Mouse (Mus musculus): ENCODE data around the gene Trp53. TPM values are rescaled to one million over a fixed set of nuclear protein-coding genes. Genes with fewer than 3 reads are reported as not detected.
"Not testable (repeated sequence)": the region's sequence is repeated elsewhere in the genome, so short reads cannot be mapped to it uniquely, and the experiment has no call there.

The Trp53 gene
- polyA plus RNA-seq, 1 experiment from 2014 or later = 120 TPM

DNA sequence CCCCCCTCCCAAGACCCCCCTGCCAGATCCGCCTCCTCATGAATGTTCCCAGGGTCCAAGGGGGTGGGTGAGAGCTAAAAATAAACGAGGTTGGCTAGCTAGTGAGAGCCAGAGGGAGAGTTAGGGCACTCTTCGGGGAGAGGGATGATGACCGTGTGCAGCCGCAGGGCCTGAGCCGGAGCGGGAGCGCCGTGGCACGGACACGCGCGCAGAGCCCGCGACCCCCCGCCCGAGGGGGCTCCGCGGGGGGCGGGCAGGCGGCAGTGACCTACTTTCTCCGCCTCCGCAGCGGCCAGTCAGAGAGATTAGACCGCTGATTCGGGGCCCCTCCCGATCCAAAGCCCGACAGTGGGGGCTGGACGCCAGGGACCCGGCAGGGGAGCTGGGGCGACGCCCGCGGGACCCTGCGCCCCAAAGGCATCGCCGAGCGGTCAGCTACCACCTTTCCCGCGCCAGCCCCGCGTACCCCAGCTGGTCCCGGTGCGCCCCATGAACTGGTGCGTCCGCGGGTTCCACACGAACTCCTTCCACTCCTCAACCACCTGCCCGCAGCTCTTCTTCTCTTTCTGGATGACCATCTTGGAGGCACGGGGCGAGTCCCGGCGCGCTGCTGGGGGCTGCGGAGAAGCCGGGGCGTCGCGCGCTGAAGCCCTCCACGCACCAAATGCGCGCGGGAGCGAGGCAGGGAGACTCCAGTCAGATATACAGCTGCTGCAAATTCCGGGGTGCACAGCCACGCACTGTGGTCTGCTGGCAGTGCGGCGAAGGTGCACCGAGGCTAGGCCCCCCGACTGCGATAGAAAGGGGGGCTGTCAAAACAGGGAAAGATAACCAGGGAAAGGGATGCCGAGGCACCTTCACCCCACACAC, 24.9 kb downstream of the Trp53 start:
- Histone ChIP-seq H3K4me1 (peaks cover 32% of the 10 kb centered on the region), H3K4me3 (peak overlapping the region; percentile 59), H3K36me3 (no peaks in the 10 kb centered on the region), H3K9ac (peak overlapping the region; percentile 77), H3K27ac (no peak overlapping the region), H3K27me3 (replicated peaks) (peaks cover 8% of the 10 kb centered on the region; the same call in 1 of the 2 replicates), H3K4me2 (replicated peaks) (peak overlapping the region; percentile 100), H3K9me3 (no peaks in the 10 kb centered on the region)
- peak; percentile 58 for ATAC-seq (ENCODE audit: low FRiP score, low read depth)
- under 1% methylated on average over 73 of the region's 73 CpGs for WGBS

GRCm38 (mm10) chr11:69605726-69606490, 25.7 kb downstream of the Trp53 start, which contains the start of gene Atp1b2:
Gene Atp1b2 (minus strand): TSS chr11:69605942.
- Histone ChIP-seq H3K4me1 (peaks cover 24% of the 10 kb centered on the region), H3K27me3 (replicated peaks) (peaks cover 8% of the 10 kb centered on the region; the same call in 1 of the 2 replicates), H3K9me3 (no peaks in the 10 kb centered on the region), H3K27ac (no peak within 1 kb of the TSS), H3K36me3 (no peaks in the 10 kb centered on the region), H3K4me3 (peak within 1 kb of the TSS; percentile 59), H3K9ac (peak within 1 kb of the TSS; percentile 77), H3K4me2 (replicated peaks) (peak within 1 kb of the TSS; percentile 100)
- peak; percentile 81 for ATAC-seq (ENCODE audit: low FRiP score, low read depth)
- 3% methylated on average over 32 of the region's 32 CpGs for WGBS

DNA sequence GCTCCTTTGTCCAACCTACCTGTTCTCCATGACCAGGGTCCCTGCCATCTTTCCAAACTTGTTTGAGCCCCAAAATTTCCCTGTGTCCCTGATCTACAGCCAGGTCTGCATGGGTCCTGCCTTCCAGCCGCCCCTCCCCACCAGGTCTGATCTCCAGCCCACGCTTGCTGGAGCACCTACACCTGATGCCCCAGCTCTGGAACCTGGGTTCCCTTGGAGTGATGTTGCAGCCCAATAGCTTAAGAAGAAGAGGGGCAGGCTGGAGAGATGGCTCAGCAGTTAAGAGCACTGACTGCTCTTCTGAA, 26.3 kb downstream of the Trp53 start:
- H3K4me2 ChIP-seq (replicated peaks) = peak overlapping the region; percentile 100
- 63% methylated on average over 2 of the region's 2 CpGs for WGBS
- no peak overlapping the region for H3K9ac ChIP-seq
- no peaks in the 10 kb centered on the region for H3K36me3 ChIP-seq
- no peaks in the 10 kb centered on the region for H3K9me3 ChIP-seq
- ATAC-seq (ENCODE audit: low FRiP score, low read depth) = no peak
- H3K4me1 ChIP-seq = peaks cover 22% of the 10 kb centered on the region
- peak overlapping the region; percentile 59; the same call in 1 of the 2 replicates for H3K4me3 ChIP-seq
- H3K27ac ChIP-seq = no peak overlapping the region
- H3K27me3 ChIP-seq (replicated peaks) = peaks cover 8% of the 10 kb centered on the region; the same call in 1 of the 2 replicates

DNA sequence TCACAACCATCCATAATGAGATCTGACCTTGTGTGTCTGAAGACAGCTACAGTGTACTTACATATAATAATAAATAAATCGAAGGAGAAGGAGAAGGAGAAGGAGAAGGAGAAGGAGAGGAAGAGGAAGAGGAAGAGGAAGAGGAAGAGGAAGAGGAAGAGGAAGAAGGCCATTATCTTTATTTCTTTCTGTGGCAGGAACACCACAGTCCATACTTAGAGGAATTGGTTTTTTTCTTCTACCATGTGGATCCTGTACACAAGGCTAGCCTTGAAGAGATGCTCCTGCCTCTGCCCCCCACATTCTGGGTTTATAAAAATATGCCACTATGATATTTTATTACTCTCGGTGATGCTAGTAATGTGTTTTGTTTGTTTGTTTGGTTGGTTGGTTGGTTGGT, 26.7 kb downstream of the Trp53 start:
- H3K27ac ChIP-seq = no peak overlapping the region
- H3K4me1 ChIP-seq = peaks cover 22% of the 10 kb centered on the region
- H3K9me3 ChIP-seq = no peaks in the 10 kb centered on the region
- peaks cover 8% of the 10 kb centered on the region; the same call in 1 of the 2 replicates for H3K27me3 ChIP-seq (replicated peaks)
- no peak overlapping the region for H3K9ac ChIP-seq
- H3K36me3 ChIP-seq = no peaks in the 10 kb centered on the region
- ATAC-seq (ENCODE audit: low FRiP score, low read depth) = no peak
- no peak overlapping the region for H3K4me3 ChIP-seq
- WGBS = 84% methylated on average over 2 of the region's 2 CpGs
- H3K4me2 ChIP-seq (replicated peaks) = peak overlapping the region; percentile 100

- no peak overlapping the region for H3K27ac ChIP-seq
- H3K27me3 ChIP-seq (replicated peaks) = peaks cover 9% of the 10 kb centered on the region; the same call in 1 of the 2 replicates
- peaks cover 25% of the 10 kb centered on the region for H3K4me1 ChIP-seq
- no peak overlapping the region for H3K9ac ChIP-seq
- H3K9me3 ChIP-seq = no peaks in the 10 kb centered on the region
- no peak for ATAC-seq (ENCODE audit: low FRiP score, low read depth)
- H3K4me3 ChIP-seq = no peak overlapping the region
- 83% methylated on average over 3 of the region's 3 CpGs for WGBS
- no peaks in the 10 kb centered on the region for H3K36me3 ChIP-seq
- H3K4me2 ChIP-seq (replicated peaks) = no peak overlapping the region
Observed at GRCm38 (mm10) chr11:69608525-69608924, 28.4 kb downstream of the Trp53 start.

DNA sequence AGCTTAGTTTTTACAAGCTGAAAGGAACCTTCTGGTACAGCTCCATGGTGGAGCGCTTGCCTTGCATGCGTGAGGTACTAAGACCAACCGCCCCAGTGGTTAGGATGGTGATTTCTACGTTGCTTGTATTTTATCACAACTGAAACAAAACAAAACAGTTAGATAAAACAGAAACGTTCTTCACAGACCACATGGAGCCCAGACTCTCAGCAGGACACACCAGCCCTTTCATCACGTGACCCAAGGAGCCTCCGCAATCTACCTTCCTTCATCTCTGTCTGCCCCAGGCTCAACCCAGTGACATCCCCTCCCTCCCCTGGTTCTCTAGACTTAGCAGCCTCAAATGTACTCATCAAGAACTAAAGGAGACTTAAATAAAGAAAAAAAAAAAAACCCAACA, 29.3 kb downstream of the Trp53 start:
- Histone ChIP-seq H3K36me3 (no peaks in the 10 kb centered on the region), H3K9me3 (no peaks in the 10 kb centered on the region), H3K27ac (no peak overlapping the region), H3K4me2 (replicated peaks) (no peak overlapping the region), H3K9ac (no peak overlapping the region), H3K4me3 (no peak overlapping the region), H3K4me1 (peaks cover 23% of the 10 kb centered on the region), H3K27me3 (replicated peaks) (peaks cover 9% of the 10 kb centered on the region; the same call in 1 of the 2 replicates)
- ATAC-seq (ENCODE audit: low FRiP score, low read depth) = no peak
- 61% methylated on average over 7 of the region's 7 CpGs for WGBS

DNA sequence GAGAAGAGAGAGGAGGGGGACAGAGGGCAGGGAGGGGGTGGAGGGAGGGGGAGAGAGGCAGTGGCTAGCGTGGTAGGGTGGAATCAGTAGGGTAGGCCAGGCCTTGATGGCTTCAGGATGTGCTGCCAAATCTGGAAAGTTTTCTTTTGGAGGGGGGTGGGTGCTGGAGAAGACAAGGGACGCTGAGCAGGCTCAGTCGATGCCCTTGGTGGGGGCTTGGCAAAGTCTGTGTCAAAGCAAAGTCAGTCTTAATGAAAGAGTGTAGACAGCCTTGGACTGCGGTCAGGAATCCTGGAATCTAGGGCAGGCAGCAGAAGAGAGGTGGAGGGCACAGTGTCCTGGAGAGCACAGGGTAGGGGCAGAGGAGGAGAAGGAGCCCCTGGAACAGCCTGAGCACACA, 30.7 kb downstream of the Trp53 start:
- 0 out of 2 replicates have a peak, but pooled peaks cover 11% of the 10 kb centered on the region for H3K4me1 ChIP-seq
- H3K9me3 ChIP-seq = no peaks in the 10 kb centered on the region
- WGBS = 73% methylated on average over 4 of the region's 4 CpGs
- no peak overlapping the region for H3K4me3 ChIP-seq
- H3K9ac ChIP-seq = no peak overlapping the region
- ATAC-seq (ENCODE audit: low FRiP score, low read depth) = no peak
- H3K27ac ChIP-seq = no peak overlapping the region
- H3K36me3 ChIP-seq = no peaks in the 10 kb centered on the region
- peaks cover 11% of the 10 kb centered on the region; the same call in 1 of the 2 replicates for H3K27me3 ChIP-seq (replicated peaks)
- no peak overlapping the region for H3K4me2 ChIP-seq (replicated peaks)

DNA sequence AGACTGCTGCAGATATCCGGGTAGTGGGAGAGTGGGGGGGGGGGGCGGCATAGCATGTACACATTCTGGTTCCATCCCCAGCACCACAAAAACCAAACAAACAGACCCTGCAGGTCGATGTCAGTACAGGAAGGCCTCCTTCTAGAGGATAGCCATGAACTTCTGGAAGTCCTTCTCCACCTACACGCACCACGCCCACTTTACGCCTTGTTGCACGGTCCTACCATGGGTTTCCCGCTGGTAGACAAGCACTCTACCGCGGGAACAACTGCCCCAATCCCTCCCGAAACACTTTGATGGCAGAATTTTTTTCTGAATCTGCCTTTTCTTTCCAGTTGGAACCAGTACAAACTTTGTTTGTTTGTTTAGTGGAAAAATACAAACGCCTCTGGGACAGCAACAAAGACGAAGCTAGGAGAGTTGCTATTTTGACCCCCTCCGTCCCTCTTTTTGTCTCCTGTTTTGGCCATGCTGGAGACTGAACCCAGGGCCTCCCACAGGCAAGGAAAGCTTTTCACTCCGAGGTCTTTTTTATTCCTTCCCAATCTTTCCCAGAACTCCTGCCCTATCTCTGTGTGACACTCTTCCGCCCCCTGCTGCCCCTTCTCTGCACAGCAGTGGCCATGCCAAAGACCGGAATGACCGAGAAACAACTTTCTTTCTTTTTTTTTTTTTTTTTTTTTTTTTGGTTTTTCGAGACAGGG, 33.5 kb downstream of the Trp53 start:
- no peak overlapping the region for H3K4me3 ChIP-seq
- H3K27ac ChIP-seq = no peak overlapping the region
- H3K36me3 ChIP-seq = no peaks in the 10 kb centered on the region
- ATAC-seq (ENCODE audit: low FRiP score, low read depth) = no peak
- peak overlapping the region; percentile 41 for H3K4me2 ChIP-seq (replicated peaks)
- H3K9me3 ChIP-seq = no peaks in the 10 kb centered on the region
- peaks cover 11% of the 10 kb centered on the region; the same call in 1 of the 2 replicates for H3K27me3 ChIP-seq (replicated peaks)
- H3K9ac ChIP-seq = no peak overlapping the region
- H3K4me1 ChIP-seq = 0 out of 2 replicates have a peak, but pooled peaks cover 6% of the 10 kb centered on the region
- 10% methylated on average over 19 of the region's 19 CpGs for WGBS

DNA sequence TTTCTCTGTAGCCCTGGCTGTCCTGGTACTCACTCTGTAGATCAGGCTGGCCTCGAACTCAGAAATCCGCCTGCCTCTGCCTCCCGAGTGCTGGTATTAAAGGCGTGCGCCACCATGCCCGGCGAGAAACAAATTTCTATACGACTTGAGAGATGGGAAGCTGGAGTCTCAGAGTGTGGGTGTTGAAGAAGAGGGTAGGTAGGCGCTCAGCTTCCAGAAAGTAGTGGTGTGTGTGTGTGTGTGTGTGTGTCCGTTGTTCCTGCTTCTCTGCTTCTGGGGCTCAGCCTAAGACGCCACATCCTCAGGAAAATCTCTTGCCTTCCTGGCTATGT, 34.1 kb downstream of the Trp53 start:
- not testable (repeated sequence) for H3K9ac ChIP-seq; ATAC-seq (ENCODE audit: low FRiP score, low read depth); H3K27ac ChIP-seq; H3K4me1 ChIP-seq; H3K36me3 ChIP-seq; H3K4me3 ChIP-seq; H3K9me3 ChIP-seq
- peaks cover 11% of the 10 kb centered on the region; the same call in 1 of the 2 replicates for H3K27me3 ChIP-seq (replicated peaks)
- WGBS = 57% methylated on average over 11 of the region's 11 CpGs
- 0 out of 2 replicates have a peak overlapping the region, but pooled peaks have one; percentile 1 for H3K4me2 ChIP-seq (replicated peaks)

- peaks cover 11% of the 10 kb centered on the region; the same call in 1 of the 2 replicates for H3K27me3 ChIP-seq (replicated peaks)
Observed at GRCm38 (mm10) chr11:69616781-69617180, 36.6 kb downstream of the Trp53 start.

GRCm38 (mm10) chr11:69617805-69618204, 37.6 kb downstream of the Trp53 start, which contains the start of gene Shbg:
Gene Shbg (minus strand): TSS chr11:69617905.
- Histone ChIP-seq H3K27me3 (replicated peaks) (peaks cover 11% of the 10 kb centered on the region; the same call in 1 of the 2 replicates), H3K4me1 (peaks cover 18% of the 10 kb centered on the region), H3K9me3 (no peaks in the 10 kb centered on the region), H3K4me2 (replicated peaks) (no peak within 1 kb of the TSS), H3K27ac (no peak within 1 kb of the TSS), H3K4me3 (no peak within 1 kb of the TSS), H3K36me3 (no peaks in the 10 kb centered on the region), H3K9ac (0 out of 2 replicates have a peak within 1 kb of the TSS, but pooled peaks have one; percentile 13)
- 79% methylated on average over 5 of the region's 5 CpGs for WGBS
- ATAC-seq (ENCODE audit: low FRiP score, low read depth) = no peak

More at GRCm38 (mm10) chr11:69616781-69617180, 36.6 kb downstream of the Trp53 start:
- Histone ChIP-seq H3K27ac (no peak overlapping the region), H3K4me3 (no peak overlapping the region), H3K36me3 (no peaks in the 10 kb centered on the region), H3K4me2 (replicated peaks) (no peak overlapping the region), H3K9me3 (no peaks in the 10 kb centered on the region), H3K4me1 (peaks cover 9% of the 10 kb centered on the region; the same call in 1 of the 2 replicates), H3K9ac (no peak overlapping the region)
- no peak for ATAC-seq (ENCODE audit: low FRiP score, low read depth)
- 50% methylated on average over 10 of the region's 10 CpGs for WGBS
